Mouse (Mus musculus) left cerebral cortex, adult 2 months (tissue): ENCODE data around the gene Kcnj6. TPM values are rescaled to one million over a fixed set of nuclear protein-coding genes. Genes with fewer than 3 reads are reported as not detected.
"Not testable (repeated sequence)": the region's sequence is repeated elsewhere in the genome, so short reads cannot be mapped to it uniquely, and the experiment has no call there.

Experiments
- DNase-seq, 2 experiments: peaks; one replicate each; pipeline ENCODE4 v3.0.0; 2021 to 2022; ENCODE audit warnings: low spot score in 2 of 2, mixed read lengths in 1 of 2; ENCODE audit errors: extremely low spot score in 1 of 2
- H3K27ac ChIP-seq: fragments of 200-600 bp; 2 replicates; pipeline ENCODE4 v1.8.1; 2022
- H3K4me3 ChIP-seq: fragments of 200-600 bp; 2 replicates; pipeline ENCODE4 v1.8.1; 2022
- CTCF ChIP-seq: fragments of 200-600 bp; IDR thresholded peaks from 2 replicates; pipeline ENCODE4 v1.8.1; 2022; ENCODE audit warnings: antibody characterized with exemption, mild to moderate bottlenecking, moderate library complexity
- intact Hi-C: fragments of 180-260 bp; cut with DNase I; formaldehyde crosslinking; loops from one replicate; pipeline ENCODE4 v1.15.1; 2025
- total RNA-seq, 2 experiments: library from RNA; stranded (reverse); gene quantifications; 2 replicates each; pipeline ENCODE4 v1.2.3; 2021

Kcnj6 gene
- total RNA-seq, 2 experiments from 2014 or later: 93.5 to 98.3 TPM

DNA sequence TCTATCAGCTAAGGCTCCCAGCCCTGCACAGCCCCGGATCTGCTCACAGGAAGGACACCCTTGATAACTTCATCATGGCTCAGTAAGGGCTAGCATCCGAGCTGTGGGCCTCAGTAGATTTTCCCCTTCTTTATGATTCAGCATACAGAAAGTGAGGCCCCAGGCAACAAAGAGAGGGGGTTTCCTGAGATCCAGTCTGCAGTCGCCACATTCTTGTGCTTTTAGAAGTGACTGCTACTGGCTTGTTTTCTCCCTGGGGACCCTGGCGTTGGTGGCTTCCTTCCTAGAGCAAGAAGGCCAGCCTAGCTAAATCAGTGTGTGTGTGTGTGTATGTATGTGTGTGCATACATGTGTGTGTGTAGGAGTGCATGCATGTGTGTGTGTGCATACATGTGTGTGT, 152.7 kb downstream of the Kcnj6 start:
- no peak overlapping the region for H3K27ac ChIP-seq
- DNase-seq: no peak
- TF ChIP-seq CTCF: no peak
- intact Hi-C loops: no loop called here
- H3K4me3 ChIP-seq: no peak overlapping the region

- TF ChIP-seq CTCF: no peak
- no peak for DNase-seq
- Histone ChIP-seq H3K27ac (no peak overlapping the region), H3K4me3 (no peak overlapping the region)
- intact Hi-C loops: no loop called here
Observed at GRCm38 (mm10) chr16:94839398-94839797, 158.1 kb downstream of the Kcnj6 start.

- no peak; the same call in 1 of the 2 replicates for TF ChIP-seq CTCF
- H3K4me3 ChIP-seq: no peak overlapping the region
- H3K27ac ChIP-seq: no peak overlapping the region
- no peak for DNase-seq
- intact Hi-C loops: no loop called here
Observed at GRCm38 (mm10) chr16:94837881-94838280, 159.6 kb downstream of the Kcnj6 start.

DNA sequence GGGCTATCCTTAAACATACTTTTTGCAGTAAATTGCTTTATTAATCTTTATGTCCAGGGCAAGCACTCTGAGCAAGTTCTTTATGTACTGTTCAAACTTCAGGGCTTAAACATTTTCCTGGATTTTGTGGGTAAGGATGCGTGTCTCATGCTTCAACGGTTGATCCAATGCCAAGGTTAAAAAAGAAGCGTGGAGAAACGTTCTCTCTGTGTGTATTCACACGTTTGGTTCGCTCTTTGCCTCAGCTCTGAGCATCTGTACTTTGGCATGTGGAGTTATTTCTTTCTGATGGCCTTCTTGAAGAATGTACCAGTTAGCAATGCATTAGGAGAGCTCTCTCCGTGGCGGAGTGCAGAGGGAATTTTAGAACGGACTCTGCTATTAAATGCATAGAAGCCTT, 163.0 kb downstream of the Kcnj6 start:
- intact Hi-C loops: no loop called here
- TF ChIP-seq CTCF: no peak
- Histone ChIP-seq H3K27ac (no peak overlapping the region), H3K4me3 (no peak overlapping the region)
- no peak for DNase-seq

DNA sequence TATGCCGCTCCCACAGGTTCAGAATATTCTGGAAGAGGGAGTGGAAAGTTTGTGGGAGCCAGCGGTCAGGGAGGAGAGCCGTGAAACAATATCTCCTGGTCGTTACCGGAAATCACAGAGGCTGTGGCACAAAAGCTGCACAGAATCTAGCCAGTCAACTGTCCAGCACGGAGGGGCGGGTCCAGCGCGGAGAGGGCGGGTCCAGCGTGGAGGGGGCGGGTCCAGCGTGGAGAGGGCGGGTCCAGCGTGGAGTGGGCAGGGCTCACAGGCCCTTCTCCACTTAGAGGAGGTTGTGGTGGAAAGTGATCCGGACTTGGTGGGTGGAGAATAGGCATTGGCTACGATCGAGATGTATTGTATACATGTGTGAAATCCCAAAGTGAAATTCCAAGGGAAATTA, 169.3 kb downstream of the Kcnj6 start:
- Histone ChIP-seq H3K4me3 (no peak overlapping the region), H3K27ac (no peak overlapping the region)
- intact Hi-C loops: no loop called here
- TF ChIP-seq CTCF: no peak
- no peak for DNase-seq

DNA sequence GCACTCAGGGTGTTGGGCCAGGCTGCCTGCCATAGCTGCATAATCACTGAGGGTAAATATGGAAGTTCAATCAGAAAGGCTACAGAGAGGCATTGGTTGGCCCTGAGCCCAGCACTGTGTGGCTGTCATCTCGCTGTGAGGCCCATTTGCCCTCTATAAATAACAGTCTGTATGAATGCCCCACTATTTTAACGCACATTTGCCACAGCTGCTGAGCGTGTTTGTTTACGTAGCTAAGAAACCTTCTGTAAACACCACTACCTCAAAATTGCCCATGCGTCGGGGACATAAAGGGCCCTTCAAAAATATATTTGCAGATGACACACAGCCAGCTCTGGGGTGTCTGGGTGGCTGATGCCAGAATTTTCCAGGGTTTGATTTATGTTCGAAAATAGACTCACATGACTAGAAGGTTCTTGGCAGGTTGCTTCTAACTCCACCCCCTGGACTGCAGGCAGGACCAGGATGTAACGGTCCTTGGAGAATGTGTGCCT, 170.4 kb downstream of the Kcnj6 start:
- no peak for TF ChIP-seq CTCF
- no peak overlapping the region for H3K27ac ChIP-seq
- intact Hi-C loops: no loop called here
- no peak overlapping the region for H3K4me3 ChIP-seq
- peak in 1 of 2 experiments; percentile 18 for DNase-seq

DNA sequence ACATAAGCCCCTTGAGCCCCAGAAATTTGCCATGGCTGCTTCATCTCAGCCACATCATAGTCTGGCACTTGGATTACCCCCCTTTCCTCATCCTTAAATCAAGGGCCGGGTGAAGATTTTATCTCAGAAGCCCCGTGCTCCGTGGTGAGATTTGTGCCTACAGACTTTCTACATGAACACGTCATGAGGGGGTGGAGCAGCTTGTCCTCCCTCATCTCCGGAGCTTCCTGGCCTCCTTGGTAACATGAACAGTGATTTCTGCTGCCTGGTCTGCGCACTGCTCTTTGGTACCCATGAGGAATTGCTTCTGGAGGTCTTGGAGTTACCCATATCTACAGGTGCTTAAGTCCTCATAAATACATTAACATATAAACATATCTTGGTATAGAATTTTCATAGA, 172.2 kb downstream of the Kcnj6 start:
- intact Hi-C loops: no loop called here
- DNase-seq: no peak
- Histone ChIP-seq H3K27ac (no peak overlapping the region; the same call in 1 of the 2 replicates), H3K4me3 (no peak overlapping the region)
- TF ChIP-seq CTCF: no peak

DNA sequence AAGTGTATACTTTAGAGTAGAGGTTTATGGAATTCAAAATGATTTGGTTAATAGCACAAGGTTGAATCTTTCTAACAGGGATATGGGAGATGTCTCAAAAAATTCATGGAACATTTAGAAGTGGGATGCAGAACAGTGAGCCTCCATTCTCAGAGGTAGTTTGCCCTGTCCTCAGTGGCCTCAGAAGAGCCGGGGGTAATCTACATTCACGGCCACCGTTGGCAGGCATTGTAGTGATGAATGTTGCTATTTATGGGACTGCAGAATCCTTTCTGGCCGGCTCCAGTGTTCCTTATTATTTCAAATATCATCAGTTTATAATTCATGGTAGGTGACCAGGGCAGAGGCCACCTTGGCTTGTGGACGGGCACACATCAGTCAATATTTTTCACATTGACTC, 174.9 kb downstream of the Kcnj6 start:
- no peak for TF ChIP-seq CTCF
- intact Hi-C loops: no loop called here

DNA sequence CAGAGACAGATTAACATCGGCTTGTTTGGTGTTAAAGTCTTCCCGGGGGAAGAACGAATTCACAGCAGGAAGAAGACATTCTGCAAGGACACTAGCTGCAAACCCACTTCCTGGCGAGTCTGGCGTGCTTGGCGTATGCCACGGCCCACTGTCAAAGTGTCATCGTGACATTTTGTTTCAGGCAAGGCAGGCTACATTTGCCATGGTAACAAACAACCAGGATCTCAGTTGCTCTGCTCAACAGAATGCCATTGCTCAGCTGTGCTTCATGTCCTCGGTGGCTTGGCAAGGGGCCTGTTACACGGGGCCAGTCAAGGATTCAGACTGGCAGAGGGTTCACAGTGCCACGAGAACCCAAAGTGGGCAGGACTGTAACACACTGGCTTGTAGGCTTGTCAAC, 175.9 kb downstream of the Kcnj6 start:
- DNase-seq: no peak
- intact Hi-C loops: no loop called here
- H3K4me3 ChIP-seq: no peak overlapping the region
- H3K27ac ChIP-seq: peak overlapping the region; percentile 13; the same call in 1 of the 2 replicates
- no peak for TF ChIP-seq CTCF

More for the DNA sequence above, 174.9 kb downstream of the Kcnj6 start:
- H3K27ac ChIP-seq: no peak overlapping the region
- H3K4me3 ChIP-seq: no peak overlapping the region
- no peak for DNase-seq

DNA sequence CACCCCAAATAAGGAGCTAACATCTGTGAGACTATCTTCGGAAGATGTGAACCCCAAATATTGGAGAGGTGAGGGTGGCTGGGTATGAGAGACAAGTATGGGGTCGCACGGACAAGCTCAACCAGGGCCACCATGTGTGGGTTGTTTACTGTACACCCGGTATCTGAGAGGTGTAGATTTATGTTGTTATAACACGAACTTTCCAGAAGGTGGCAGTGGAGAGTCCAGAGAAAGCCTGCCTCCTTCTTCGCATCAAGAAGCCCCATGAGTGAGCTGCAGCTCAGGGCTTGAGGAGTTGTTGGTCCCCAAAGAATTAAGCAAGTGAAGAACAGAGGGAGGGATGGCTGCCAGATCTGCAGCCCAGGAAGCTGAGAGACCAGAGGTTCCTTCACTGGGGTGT, 181.1 kb downstream of the Kcnj6 start:
- no peak overlapping the region for H3K27ac ChIP-seq
- TF ChIP-seq CTCF: peak; percentile 74
- DNase-seq: peak in 1 of 2 experiments; percentile 33
- H3K4me3 ChIP-seq: no peak overlapping the region
- intact Hi-C loops: loop anchor here (1.0 to 10.0 kb wide), 3 partner anchors 66 to 528 kb away; partner anchors contain the start of gene Kcnj6

- Histone ChIP-seq H3K4me3 (no peak overlapping the region), H3K27ac (peak overlapping the region; percentile 42; the same call in 1 of the 2 replicates)
- no peak for TF ChIP-seq CTCF
- DNase-seq: no peak
- intact Hi-C loops: loop anchor here (1.0 to 10.0 kb wide), 3 partner anchors 66 to 529 kb away; partner anchors contain the start of gene Kcnj6
Observed at GRCm38 (mm10) chr16:94815891-94816290, 181.6 kb downstream of the Kcnj6 start.

DNA sequence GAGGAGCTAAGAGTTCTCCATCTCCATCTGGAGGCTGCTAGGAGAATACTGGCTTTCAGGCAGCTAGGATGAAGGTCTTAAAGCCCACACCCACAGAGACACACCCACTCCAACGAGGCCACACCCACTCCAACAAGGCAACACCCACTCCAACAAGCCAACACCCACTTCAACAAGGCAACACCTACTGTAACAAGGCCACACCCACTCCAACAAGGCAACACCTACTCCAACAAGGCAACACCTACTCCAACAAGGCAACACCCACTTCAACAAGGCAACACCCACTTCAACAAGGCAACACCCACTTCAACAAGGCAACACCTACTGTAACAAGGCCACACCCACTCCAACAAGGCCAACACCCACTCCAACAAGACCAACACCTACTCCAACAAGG, 188.2 kb downstream of the Kcnj6 start:
- H3K27ac ChIP-seq, DNase-seq, H3K4me3 ChIP-seq, intact Hi-C loops: not testable (repeated sequence)

- Histone ChIP-seq H3K4me3 (no peak overlapping the region), H3K27ac (no peak overlapping the region)
- intact Hi-C loops: no loop called here
- no peak for TF ChIP-seq CTCF
- no peak for DNase-seq
Observed at GRCm38 (mm10) chr16:94798241-94798640, 199.3 kb downstream of the Kcnj6 start.
